Mouse (Mus musculus) kidney, embryonic 14.5 days (tissue): ENCODE measurements around the gene Capg. TPM values are rescaled to one million over a fixed set of nuclear protein-coding genes. Genes with fewer than 3 reads are reported as not detected.

Experiments used
- ATAC-seq: fragments of 200-750 bp; cut with Nextera tagmentation; 2 replicates; pipeline ENCODE4 v1.8.0; 2017; ENCODE audit warnings: moderate number of reproducible peaks, mild to moderate bottlenecking, moderate TSS enrichment, moderate library complexity; ENCODE audit not compliant: low FRiP score, low TSS enrichment
- H3K27ac ChIP-seq: fragments of 300-500 bp; sonication (generic); 2 replicates; pipeline ENCODE4 v1.5.1; 2014; ENCODE audit warnings: low read depth, mild to moderate bottlenecking, low read length, moderate library complexity, mixed read lengths
- H3K27me3 ChIP-seq: fragments of 300-500 bp; sonication (generic); 2 replicates; pipeline ENCODE4 v1.6.1; 2014; ENCODE audit warnings: mild to moderate bottlenecking, low read length; ENCODE audit not compliant: control insufficient read depth, insufficient read depth
- H3K36me3 ChIP-seq: fragments of 300-500 bp; sonication (generic); 2 replicates; pipeline ENCODE4 v1.6.1; 2014; ENCODE audit warnings: low read length, mixed read lengths; ENCODE audit not compliant: control insufficient read depth, insufficient read depth
- H3K4me1 ChIP-seq: fragments of 300-500 bp; sonication (generic); 2 replicates; pipeline ENCODE4 v1.6.1; 2014; ENCODE audit warnings: low read length, mixed read lengths; ENCODE audit not compliant: control insufficient read depth, insufficient read depth
- H3K4me2 ChIP-seq: fragments of 300-500 bp; sonication (generic); replicated peaks from 2 replicates; pipeline ENCODE4 v1.6.1; 2014; ENCODE audit warnings: low read depth, mild to moderate bottlenecking, low read length
- H3K4me3 ChIP-seq: fragments of 300-500 bp; sonication (generic); 2 replicates; pipeline ENCODE4 v1.5.1; 2014; ENCODE audit warnings: mild to moderate bottlenecking, low read length
- H3K9ac ChIP-seq: fragments of 300-500 bp; sonication (generic); 2 replicates; pipeline ENCODE4 v1.6.1; 2014; ENCODE audit warnings: low read depth, mild to moderate bottlenecking, low read length, moderate library complexity
- H3K9me3 ChIP-seq: fragments of 300-500 bp; sonication (generic); 2 replicates; pipeline ENCODE4 v1.6.1; 2016; ENCODE audit warnings: low read length; ENCODE audit not compliant: control insufficient read depth
- WGBS: fragments of 180-500 bp; shearing (Covaris S2); extraction: QIAGEN DNeasy Blood & Tissue Kit; methylation state at CpG from one replicate; pipeline ENCODE4 v1.1.7; 2014; 5-methylcytosine and 5-hydroxymethylcytosine counted together
- polyA plus RNA-seq: library from polyadenylated mRNA; unstranded; fragments of >200 nt; fragmentation: Nextera tagmentation; extraction: Ambion mirVana; gene quantifications from 2 replicates; pipeline ENCODE4 v1.2.1, GENCODE M21; 2014

Capg gene
- polyA plus RNA-seq, 1 experiment from 2014 or later: 66.6 TPM

DNA sequence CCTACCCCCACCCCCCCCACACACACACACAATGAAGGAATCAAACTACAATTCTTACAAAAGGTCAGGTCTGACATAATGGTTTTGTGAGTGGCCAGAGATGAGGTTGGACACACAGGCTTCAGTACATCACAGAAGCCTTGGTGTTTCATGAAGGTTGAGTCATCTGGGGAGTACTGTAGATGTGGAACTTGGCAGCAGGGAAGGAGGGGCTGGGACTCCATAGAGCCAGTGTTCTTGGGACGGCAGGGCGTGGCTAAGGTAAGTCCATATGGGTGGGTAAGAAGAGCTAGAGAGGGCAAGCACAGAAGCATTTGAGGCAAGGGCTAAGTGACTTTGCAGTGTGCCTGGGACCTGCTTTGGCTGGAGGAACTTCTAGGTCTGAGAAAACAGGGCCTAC, 59.9 kb downstream of the Capg start:
- peaks cover 5% of the 10 kb centered on the region for H3K4me1 ChIP-seq
- H3K27ac ChIP-seq: no peak overlapping the region
- H3K4me2 ChIP-seq: no peak overlapping the region
- H3K9me3 ChIP-seq: no peaks in the 10 kb centered on the region
- no peak overlapping the region for H3K9ac ChIP-seq
- H3K36me3 ChIP-seq: peaks cover 49% of the 10 kb centered on the region
- WGBS: 92% methylated on average over 2 of the region's 2 CpGs
- no peak for ATAC-seq
- H3K27me3 ChIP-seq: no peaks in the 10 kb centered on the region
- no peak overlapping the region for H3K4me3 ChIP-seq

DNA sequence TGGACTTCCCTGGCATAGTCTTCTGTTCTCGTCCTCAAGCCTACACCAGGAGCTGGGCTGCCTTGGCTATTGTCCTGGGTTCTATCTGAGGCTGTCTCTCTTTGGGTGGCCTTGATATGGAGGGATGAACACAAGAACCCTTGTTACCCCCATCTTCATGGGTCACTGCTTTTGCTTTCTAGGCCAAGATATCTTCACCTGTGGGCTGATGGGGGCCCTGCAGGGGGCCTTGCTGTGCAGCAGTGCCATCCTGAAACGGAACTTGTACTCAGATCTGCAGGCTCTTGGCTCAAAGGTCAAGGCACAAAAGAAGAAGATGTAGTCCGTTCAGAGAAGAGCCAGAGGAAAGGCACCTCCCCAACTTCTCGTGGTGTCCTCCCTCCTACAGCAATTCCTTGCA, 62.9 kb downstream of the Capg start:
- H3K36me3 ChIP-seq: peaks cover 78% of the 10 kb centered on the region
- no peaks in the 10 kb centered on the region for H3K9me3 ChIP-seq
- H3K27ac ChIP-seq: no peak overlapping the region
- WGBS: 83% methylated on average over 4 of the region's 4 CpGs
- ATAC-seq: no peak
- H3K4me1 ChIP-seq: no peaks in the 10 kb centered on the region
- H3K9ac ChIP-seq: no peak overlapping the region
- no peaks in the 10 kb centered on the region for H3K27me3 ChIP-seq
- H3K4me3 ChIP-seq: no peak overlapping the region
- H3K4me2 ChIP-seq: no peak overlapping the region

DNA sequence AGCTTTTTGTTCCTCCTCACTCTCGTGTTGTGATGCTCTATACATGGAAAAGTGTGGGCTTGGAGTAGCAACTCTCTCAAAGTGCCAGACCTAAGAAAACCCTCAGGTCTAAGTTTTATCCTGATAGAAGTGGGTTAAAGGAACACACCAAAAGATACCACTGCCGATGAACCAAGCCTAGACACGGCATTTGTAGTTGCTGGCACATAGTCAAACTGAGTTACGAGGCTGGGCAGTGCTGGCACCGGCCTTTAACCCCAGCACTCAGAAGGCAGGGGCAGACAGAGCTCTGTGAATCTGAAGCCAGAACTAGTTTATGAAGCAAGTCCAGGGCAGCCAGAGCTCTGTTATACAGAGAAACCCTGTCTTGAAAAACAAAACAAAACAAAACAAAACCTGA, 63.5 kb downstream of the Capg start:
- Histone ChIP-seq H3K9me3 (no peaks in the 10 kb centered on the region), H3K4me1 (no peaks in the 10 kb centered on the region), H3K4me3 (no peak overlapping the region), H3K27ac (no peak overlapping the region), H3K9ac (no peak overlapping the region), H3K36me3 (peaks cover 78% of the 10 kb centered on the region), H3K27me3 (no peaks in the 10 kb centered on the region), H3K4me2 (no peak overlapping the region)
- ATAC-seq: no peak
- 78% methylated on average over 5 of the region's 5 CpGs for WGBS

GRCm38 (mm10) chr6:72608662-72609184, 64.5 kb downstream of the Capg start:
- ATAC-seq: no peak
- H3K27me3 ChIP-seq: no peaks in the 10 kb centered on the region
- H3K4me1 ChIP-seq: no peaks in the 10 kb centered on the region
- WGBS: 87% methylated on average over 4 of the region's 4 CpGs
- no peak overlapping the region for H3K27ac ChIP-seq
- H3K9me3 ChIP-seq: no peaks in the 10 kb centered on the region
- H3K4me2 ChIP-seq: no peak overlapping the region
- H3K4me3 ChIP-seq: no peak overlapping the region
- no peak overlapping the region for H3K9ac ChIP-seq
- peaks cover 84% of the 10 kb centered on the region for H3K36me3 ChIP-seq

DNA sequence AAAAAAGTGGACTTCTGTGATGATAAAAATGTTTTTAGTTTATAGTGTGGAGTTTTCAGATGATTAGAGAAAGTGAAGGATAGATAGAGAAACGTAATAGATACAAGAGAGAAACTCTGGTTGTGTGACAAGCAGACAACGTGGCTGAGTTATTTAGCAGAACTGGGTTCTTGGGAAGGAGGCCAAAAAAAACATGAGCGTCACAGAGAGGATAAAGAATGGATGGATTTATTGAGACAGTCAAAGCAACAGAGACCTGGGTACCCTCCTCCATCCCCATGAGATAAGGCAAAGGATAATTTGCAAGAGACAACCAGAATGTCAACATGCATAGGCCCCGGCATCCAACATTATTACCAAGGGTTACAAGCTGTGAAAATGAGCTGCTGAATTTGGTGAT, 66.1 kb downstream of the Capg start:
- Histone ChIP-seq H3K27me3 (no peaks in the 10 kb centered on the region), H3K4me1 (peaks cover 13% of the 10 kb centered on the region), H3K36me3 (peaks cover 73% of the 10 kb centered on the region), H3K9ac (no peak overlapping the region), H3K9me3 (no peaks in the 10 kb centered on the region), H3K4me2 (no peak overlapping the region), H3K27ac (no peak overlapping the region), H3K4me3 (no peak overlapping the region)
- no peak for ATAC-seq
- WGBS: 37% methylated on average over 4 of the region's 4 CpGs

Other genes with a start within 250 kb of the Capg start
- gene Sftpb, start 239.8 kb upstream of the Capg start, polyA plus RNA-seq: not detected in 2 replicates
- gene Usp39, start 199.2 kb upstream of the Capg start, polyA plus RNA-seq: 51.3 and 69.1 TPM in 2 replicates
- gene 0610030E20Rik, start 197.1 kb upstream of the Capg start, polyA plus RNA-seq: 26.7 and 29.8 TPM in 2 replicates
- gene Tmem150a, start 188.9 kb upstream of the Capg start, polyA plus RNA-seq: 18.3 and 18.7 TPM in 2 replicates
- 103 and 106 TPM in 2 replicates for gene Rnf181, start 177.4 kb upstream of the Capg start, polyA plus RNA-seq
- 32.1 and 38.4 TPM in 2 replicates for gene Vamp5, start 163.9 kb upstream of the Capg start, polyA plus RNA-seq
- gene Vamp8, start 153.7 kb upstream of the Capg start, polyA plus RNA-seq: 114 and 143 TPM in 2 replicates
- gene Ggcx, start 130.1 kb upstream of the Capg start, polyA plus RNA-seq: 10.3 and 24.7 TPM in 2 replicates
- 322 and 463 TPM in 2 replicates for gene Mat2a, start 104.8 kb upstream of the Capg start, polyA plus RNA-seq
- gene Sh2d6, start 22.7 kb upstream of the Capg start, polyA plus RNA-seq: not detected in 2 replicates
- gene Elmod3, start 54.0 kb downstream of the Capg start, polyA plus RNA-seq: 10.4 and 15.0 TPM in 2 replicates
- 14.7 and 20.1 TPM in 2 replicates for gene Retsat, start 54.1 kb downstream of the Capg start, polyA plus RNA-seq
- gene Tgoln1, start 72.6 kb downstream of the Capg start, polyA plus RNA-seq: 22.5 and 39.6 TPM in 2 replicates
- 38.7 and 48.8 TPM in 2 replicates for gene Tcf7l1, start 244.9 kb downstream of the Capg start, polyA plus RNA-seq